Mouse (Mus musculus) heart, postnatal 0 days (tissue): ENCODE measurements around the gene Sparcl1.

Source experiments
- CTCF ChIP-seq: IDR thresholded peaks from 2 replicates; pipeline ENCODE4 v1.5.1; 2016; ENCODE audit warnings: antibody characterized with exemption, control low read depth, low read depth
- EP300 ChIP-seq: IDR thresholded peaks from 2 replicates; pipeline ENCODE4 v1.6.1; 2016; ENCODE audit warnings: antibody characterized with exemption, low read depth

DNA sequence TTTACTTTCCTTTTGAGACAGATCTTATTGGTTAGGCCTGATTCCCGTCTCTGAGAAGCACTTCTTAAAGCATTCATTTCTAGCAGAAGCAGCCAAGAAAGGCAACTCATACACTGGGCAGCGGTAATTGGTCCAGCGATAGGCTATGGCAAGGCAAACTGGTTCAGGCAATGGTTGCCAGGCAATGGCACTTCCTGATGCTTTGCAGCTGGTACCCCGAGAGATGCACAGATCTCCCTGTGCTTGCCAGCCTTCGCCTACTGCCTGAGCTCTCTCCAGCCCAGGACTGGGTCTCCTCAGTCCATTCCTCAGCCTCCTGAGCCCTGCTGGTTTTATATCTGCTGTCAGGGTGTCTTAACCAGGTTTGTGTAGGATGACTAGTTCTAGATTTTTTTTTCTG, 53.1 kb downstream of the Sparcl1 start:
- no peak for TF ChIP-seq CTCF
- TF ChIP-seq EP300: no peak
